Mouse (Mus musculus): Measurements from ENCODE around the gene Vmn2r10.
"Not testable (repeated sequence)": the region's sequence is repeated elsewhere in the genome, so short reads cannot be mapped to it uniquely, and the experiment has no call there.

The Vmn2r10 gene

DNA sequence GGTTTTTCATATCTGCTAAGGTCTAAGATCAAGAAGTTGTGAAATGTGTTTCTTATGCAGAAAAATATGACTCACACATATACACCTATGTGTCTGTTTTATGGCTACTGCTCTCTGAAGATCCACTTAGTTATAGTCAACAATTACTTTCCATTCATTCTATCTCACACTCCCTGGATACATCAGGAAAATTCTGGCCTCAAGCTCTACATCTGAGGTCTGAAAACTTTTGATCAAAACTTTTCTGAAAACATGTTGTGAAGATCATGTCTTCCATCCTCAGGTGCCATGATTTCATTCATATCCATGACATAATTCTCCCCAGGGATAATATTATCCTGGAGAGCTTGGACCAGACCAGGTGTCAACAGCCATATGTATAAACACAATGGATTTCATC lies at the start of gene Vmn2r10:
TSS of gene Vmn2r10 (minus strand) at position 101 of the 400 bp plus-strand sequence.
- DNase-seq (ENCODE audit: low spot score in 2 of 2): not testable (repeated sequence)

DNA sequence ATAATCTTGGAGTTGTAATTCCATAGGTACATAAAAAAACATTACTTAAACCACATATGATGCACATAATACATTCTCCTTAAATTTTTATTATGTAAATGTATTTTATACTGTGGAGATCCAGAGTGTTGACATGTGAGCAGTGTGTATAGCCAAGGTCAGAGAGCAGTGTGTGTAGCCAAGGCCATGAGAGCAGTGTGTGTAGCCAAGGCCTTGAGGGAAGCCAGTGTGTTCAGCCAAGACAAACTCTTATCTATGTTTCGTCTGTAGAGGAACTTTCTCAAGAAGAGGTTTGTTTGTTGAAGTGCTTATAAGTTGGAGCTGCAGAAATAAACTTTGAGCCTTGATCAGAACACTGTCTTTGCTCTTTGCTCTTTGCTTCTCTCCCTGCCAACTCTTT lies 49.0 kb upstream of the Vmn2r10 start:
- DNase-seq (ENCODE audit: low spot score in 2 of 2): no peak

DNA sequence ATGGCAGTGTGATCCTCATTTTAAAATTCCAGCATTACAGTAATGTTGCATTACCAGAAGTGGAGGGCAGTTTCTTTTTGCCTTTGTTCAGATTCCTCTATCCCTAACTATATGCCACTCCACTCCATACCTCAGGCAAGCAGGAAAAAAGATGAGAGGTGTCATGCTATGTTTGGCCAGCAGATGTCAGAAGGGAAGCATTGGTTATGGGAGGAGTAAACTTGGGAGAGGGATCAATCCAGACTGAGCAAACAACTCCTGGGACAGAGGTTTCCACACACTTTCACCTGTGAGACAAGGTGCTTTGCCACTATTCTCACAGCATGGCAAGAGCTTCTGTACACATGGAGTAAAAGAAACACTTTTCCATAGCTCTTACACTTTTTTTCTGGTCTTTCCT lies 26.3 kb upstream of the Vmn2r10 start:
- no peak for DNase-seq (ENCODE audit: low spot score in 2 of 2)

DNA sequence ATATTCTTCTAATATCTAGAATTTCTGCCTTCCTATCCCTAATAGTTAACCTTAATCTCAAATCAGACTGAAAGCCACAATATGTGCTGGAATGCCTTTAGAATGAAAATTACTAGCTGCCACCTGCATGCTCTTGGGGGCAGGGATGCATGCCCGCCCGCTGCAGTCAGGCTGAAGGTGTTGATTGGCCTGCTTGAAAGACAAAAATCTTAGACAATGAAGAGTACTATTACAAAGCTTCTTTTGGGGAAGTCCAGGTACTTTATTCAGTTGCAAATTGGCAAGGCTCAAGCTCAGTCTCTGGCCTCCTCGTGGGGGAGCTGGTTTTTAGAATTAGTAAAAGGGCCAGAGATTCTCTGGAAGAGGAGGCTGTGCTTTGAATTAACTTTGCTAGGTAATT lies 17.4 kb downstream of the Vmn2r10 start:
- no peak for DNase-seq (ENCODE audit: low spot score in 2 of 2)

All from natural killer cell, adult 2 months (primary cell).